13 mouse cellular contexts compared by ENCODE assay signal in genomic region chr16:76764994-76765393, GRCm38 (mm10).
DNase-seq lines count a peak whose midpoint lies in the region; ATAC-seq and TF ChIP-seq lines count a peak whose summit lies in the region.
"Had no signal": no experiment of that assay in that cellular context is flagged by ENCODE, and none has a peak within 500 bp of the region (broad histone marks: within the 10 kb centered on the region; RNA-seq: fewer than 3 reads in every experiment).

No protein-coding gene starts in this region.

- H3K9ac ChIP-seq in kidney, postnatal 0 days (ENCODE audit: low read depth, low read length) = no peak overlapping the region

- intact Hi-C loops in gastrocnemius, adult 2 months (cut with DNase I) = loop anchor here (10.0 kb wide), 2 partner anchors 390 to 560 kb away; partner anchors contain the start of gene Nrip1

- no peak for DNase-seq in gastrocnemius, adult 2 months
- DNase-seq in gastrocnemius, postnatal 10 days = no peak
- DNase-seq in kidney, postnatal 0 days (ENCODE audit: low spot score) = no peak
- DNase-seq in kidney, adult 11 months = no peak
- DNase-seq in thymus, postnatal 25 days = peak; percentile 23
- no peak for DNase-seq in thymus, adult 18-20 months
- DNase-seq in layer of hippocampus, postnatal 10 days (ENCODE audit: low spot score in 2 of 2) = no peak
- DNase-seq: adrenal gland, postnatal 25 days; cerebellum, adult 9-11 months; heart, adult 2 months; heart, postnatal 10 days had no signal

- 13% methylated on average over 5 of the region's 5 CpGs for WGBS in kidney, postnatal 0 days

- 0 out of 2 replicates have a peak overlapping the region, but pooled peaks have one; percentile 16 for H3K27ac ChIP-seq in gastrocnemius, adult 2 months
- no peak overlapping the region for H3K27ac ChIP-seq in kidney, postnatal 0 days
- H3K27ac ChIP-seq: heart, adult 2 months had no signal

- no peaks in the 10 kb centered on the region for H3K9me3 ChIP-seq in kidney, postnatal 0 days (replicated peaks; ENCODE audit: low read length)

- no peak overlapping the region for H3K4me3 ChIP-seq in gastrocnemius, adult 2 months
- H3K4me3 ChIP-seq in kidney, postnatal 0 days (replicated peaks; ENCODE audit: low read depth, low read length) = no peak overlapping the region
- H3K4me3 ChIP-seq: heart, adult 2 months had no signal

- 0 out of 2 replicates have a peak overlapping the region, but pooled peaks have one; percentile 16 for H3K4me2 ChIP-seq in kidney, postnatal 0 days (ENCODE audit: low read length)

- TF ChIP-seq CTCF in gastrocnemius, adult 2 months (IDR thresholded peaks at IDR 0.05) = no peak
- TF ChIP-seq CTCF in kidney, postnatal 0 days (IDR thresholded peaks at IDR 0.05; ENCODE audit: low read depth) = no peak

- no peaks in the 10 kb centered on the region for H3K27me3 ChIP-seq in kidney, postnatal 0 days (ENCODE audit: insufficient read depth, low read length)

- peaks cover 11% of the 10 kb centered on the region; the same call in 1 of the 2 replicates for H3K4me1 ChIP-seq in kidney, postnatal 0 days (replicated peaks; ENCODE audit: insufficient read depth, low read length)

- H3K36me3 ChIP-seq in kidney, postnatal 0 days (ENCODE audit: insufficient read depth, low read length) = no peaks in the 10 kb centered on the region

- no peak for ATAC-seq in kidney, postnatal 0 days (replicated peaks; ENCODE audit: low FRiP score, low read depth)
- no peak for ATAC-seq in activated CD4-positive, CD25-positive, alpha-beta regulatory T cell, adult 4 months
- ATAC-seq: forebrain, embryonic 14.5 days had no signal
